Mouse (Mus musculus): ENCODE results near the gene Enc1. TPM values are rescaled to one million over a fixed set of nuclear protein-coding genes. Genes with fewer than 3 reads are reported as not detected.

The Enc1 gene
- polyA plus RNA-seq, 1 experiment = 4.2 TPM

- WGBS = 48% methylated on average over 26 of the region's 26 CpGs
- DNase-seq (ENCODE audit: low read depth, low spot score) = no peak
Measured at GRCm38 (mm10) chr13:97282051-97282910, 41.4 kb downstream of the Enc1 start.

GRCm38 (mm10) chr13:97282911-97283281, 42.0 kb downstream of the Enc1 start:
- WGBS = 40% methylated on average over 9 of the region's 9 CpGs
- no peak for DNase-seq (ENCODE audit: low read depth, low spot score)

- DNase-seq (ENCODE audit: low read depth, low spot score) = no peak
- 96% methylated on average over 3 of the region's 3 CpGs for WGBS
Measured at GRCm38 (mm10) chr13:97287046-97287445, 46.1 kb downstream of the Enc1 start.

GRCm38 (mm10) chr13:97290747-97291146, 49.8 kb downstream of the Enc1 start:
- WGBS = 47% methylated on average over 3 of the region's 3 CpGs
- DNase-seq (ENCODE audit: low read depth, low spot score) = no peak

- no peak for DNase-seq (ENCODE audit: low read depth, low spot score)
- WGBS = 84% methylated on average over 17 of the region's 17 CpGs
Measured at GRCm38 (mm10) chr13:97291354-97291753, 50.4 kb downstream of the Enc1 start.

GRCm38 (mm10) chr13:97292026-97292425, 51.1 kb downstream of the Enc1 start:
- DNase-seq (ENCODE audit: low read depth, low spot score) = no peak
- WGBS = 80% methylated on average over 8 of the region's 8 CpGs

GRCm38 (mm10) chr13:97292451-97293245, 51.7 kb downstream of the Enc1 start:
- 52% methylated on average over 12 of the region's 12 CpGs for WGBS
- DNase-seq (ENCODE audit: low read depth, low spot score) = no peak

- DNase-seq (ENCODE audit: low read depth, low spot score) = peak; percentile 81
- WGBS = 26% methylated on average over 9 of the region's 9 CpGs
Measured at GRCm38 (mm10) chr13:97295101-97295852, 54.4 kb downstream of the Enc1 start.

- WGBS = 30% methylated on average over 11 of the region's 11 CpGs
- no peak for DNase-seq (ENCODE audit: low read depth, low spot score)
Measured at GRCm38 (mm10) chr13:97295853-97296219, 54.9 kb downstream of the Enc1 start.

GRCm38 (mm10) chr13:97296281-97296680, 55.4 kb downstream of the Enc1 start:
- DNase-seq (ENCODE audit: low read depth, low spot score) = no peak
- 84% methylated on average over 8 of the region's 8 CpGs for WGBS

GRCm38 (mm10) chr13:97296757-97297156, 55.9 kb downstream of the Enc1 start:
- WGBS = 92% methylated on average over 5 of the region's 5 CpGs
- no peak for DNase-seq (ENCODE audit: low read depth, low spot score)

GRCm38 (mm10) chr13:97297418-97298050, 56.6 kb downstream of the Enc1 start:
- WGBS = 87% methylated on average over 14 of the region's 14 CpGs
- no peak for DNase-seq (ENCODE audit: low read depth, low spot score)

GRCm38 (mm10) chr13:97298896-97299295, 58.0 kb downstream of the Enc1 start:
- DNase-seq (ENCODE audit: low read depth, low spot score) = no peak
- 42% methylated on average over 4 of the region's 4 CpGs for WGBS

- 34% methylated on average over 12 of the region's 12 CpGs for WGBS
- peak; percentile 78 for DNase-seq (ENCODE audit: low read depth, low spot score)
Measured at GRCm38 (mm10) chr13:97299877-97300873, 59.3 kb downstream of the Enc1 start.

Other genes starting within 250 kb of the Enc1 start
- gene 1700029F12Rik, start 206.7 kb upstream of the Enc1 start, polyA plus RNA-seq (2012; rRNA removed) = not detected in 2 replicates
- 0.04 TPM in 2 replicates for gene Fam169a, start 173.8 kb upstream of the Enc1 start, polyA plus RNA-seq (2012; rRNA removed)
- gene Gm6169, start 141.9 kb upstream of the Enc1 start, polyA plus RNA-seq (2012; rRNA removed) = 3.8 and 5.5 TPM in 2 replicates
- gene Gfm2, start 103.2 kb upstream of the Enc1 start, polyA plus RNA-seq (2012; rRNA removed) = 17.2 and 23.2 TPM in 2 replicates
- 25.8 and 31.1 TPM in 2 replicates for gene Nsa2, start 103.2 kb upstream of the Enc1 start, polyA plus RNA-seq (2012; rRNA removed)
- gene Hexb, start 42.7 kb upstream of the Enc1 start, polyA plus RNA-seq (2012; rRNA removed) = 53.5 and 98.7 TPM in 2 replicates